Mouse (Mus musculus) frontal cortex, postnatal 25 days (tissue): ENCODE data around the gene Gast.
"Not testable (repeated sequence)": the region's sequence is repeated elsewhere in the genome, so short reads cannot be mapped to it uniquely, and the experiment has no call there.

Experiments used
- DNase-seq, 2 experiments: peaks; one replicate each; pipeline ENCODE4 v3.0.0; 2022; ENCODE audit warnings: low spot score in 2 of 2

The Gast gene

DNA sequence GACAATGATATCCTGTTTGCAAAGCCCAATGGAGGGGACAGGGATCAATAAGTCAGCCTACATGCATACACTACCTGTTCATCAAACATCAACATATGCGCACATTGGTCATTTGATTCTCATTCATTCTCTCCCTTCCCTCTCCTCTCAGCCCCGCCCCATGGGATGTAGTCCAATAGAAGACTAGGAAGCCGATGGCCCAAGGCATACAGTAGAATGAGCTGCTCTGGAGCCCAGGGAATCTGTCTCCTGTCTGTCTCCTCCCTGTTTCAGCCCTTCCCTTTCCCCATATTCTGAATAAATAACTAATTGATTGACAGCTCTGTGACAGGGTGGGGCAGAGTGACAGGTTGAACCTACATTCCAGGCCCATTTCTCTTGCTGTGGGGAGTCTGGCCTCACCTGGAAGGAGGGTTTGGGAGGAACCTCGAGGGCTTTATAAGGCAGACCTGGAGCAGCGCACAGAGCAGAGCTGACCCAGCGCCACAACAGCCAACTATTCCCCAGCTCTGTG lies at the start of gene Gast:
Gene Gast (plus strand): TSS at position 464 of the 514 bp plus-strand sequence.
- no peak for DNase-seq

DNA sequence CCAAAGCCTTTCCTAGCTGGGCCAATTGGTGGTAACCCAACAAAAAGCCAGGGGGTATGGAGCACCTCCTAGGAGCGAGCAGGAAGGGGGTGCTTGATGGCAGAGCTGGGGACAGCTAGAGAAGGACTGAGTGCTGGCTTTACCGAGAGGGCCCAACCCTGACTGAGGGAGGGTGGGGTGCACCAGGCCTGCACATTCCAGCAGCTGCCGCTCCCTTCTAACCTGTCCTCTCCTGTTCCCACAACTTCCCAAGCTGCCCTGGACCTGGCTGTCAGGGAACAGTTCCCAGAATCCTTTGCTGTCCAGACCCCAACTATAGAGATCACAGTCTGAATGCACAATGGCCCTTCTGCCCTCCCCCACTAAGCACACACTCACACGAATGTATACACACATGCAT lies 49.2 kb upstream of the Gast start:
- no peak for DNase-seq

DNA sequence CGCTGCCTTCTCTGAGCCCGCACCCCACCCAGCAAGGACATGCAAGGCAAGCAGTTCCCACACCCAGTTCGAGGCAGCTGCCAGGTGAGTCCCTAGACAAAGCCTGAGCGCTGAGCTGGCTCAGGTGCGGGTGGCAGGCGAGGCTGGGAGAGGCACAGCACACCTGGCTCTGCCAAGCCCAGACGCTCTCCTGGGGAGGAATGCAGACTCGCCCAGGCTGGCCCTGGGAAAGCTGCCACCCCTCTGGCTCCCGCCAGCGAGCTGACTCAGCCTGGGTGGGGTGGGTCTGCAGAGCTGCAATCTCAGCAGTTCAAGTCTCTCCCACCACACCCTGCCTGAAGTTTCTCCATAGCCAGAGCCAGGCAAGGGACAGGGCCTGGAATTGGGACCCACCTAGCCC lies 47.2 kb upstream of the Gast start:
- no peak for DNase-seq

DNA sequence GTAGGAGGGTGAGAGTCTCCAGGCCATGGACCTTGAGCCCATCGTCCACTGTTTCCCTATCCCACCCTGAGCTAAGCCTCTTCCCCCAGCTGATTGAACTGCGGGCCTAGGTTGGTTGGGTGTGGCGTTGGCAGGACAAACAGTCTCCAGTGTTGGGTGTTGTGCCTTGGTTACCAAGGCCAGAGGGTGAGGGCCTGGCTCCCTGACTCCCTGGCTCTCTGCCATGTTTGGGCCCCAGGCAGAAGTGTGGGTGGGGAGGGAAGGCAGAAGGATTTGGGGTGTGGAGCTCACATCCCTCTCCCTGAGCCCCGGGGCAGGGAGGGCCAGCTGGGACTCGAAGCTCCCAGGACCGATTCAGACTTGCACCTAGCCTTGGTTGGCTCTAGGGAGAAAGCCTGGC lies 45.3 kb upstream of the Gast start:
- DNase-seq = no peak

DNA sequence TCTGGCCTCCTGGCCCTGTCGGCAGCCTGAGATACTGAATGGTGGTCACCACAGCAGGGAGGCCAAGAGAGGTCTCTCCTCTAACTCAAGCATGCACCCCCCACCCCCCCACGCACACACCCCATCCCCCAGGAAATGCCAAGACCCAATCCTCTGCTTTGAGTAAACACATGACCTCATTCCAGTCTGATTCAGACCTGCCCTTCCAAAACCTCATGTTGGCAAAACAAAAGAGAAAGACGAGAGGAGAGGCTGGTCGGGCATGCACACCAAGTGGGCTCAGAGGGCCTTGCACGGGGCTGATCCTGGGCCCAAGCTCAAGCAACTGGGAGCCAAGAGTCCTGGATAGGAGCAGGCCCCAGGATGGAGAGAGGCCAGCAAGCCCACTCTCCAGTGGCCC lies 44.0 kb upstream of the Gast start:
- DNase-seq = no peak

DNA sequence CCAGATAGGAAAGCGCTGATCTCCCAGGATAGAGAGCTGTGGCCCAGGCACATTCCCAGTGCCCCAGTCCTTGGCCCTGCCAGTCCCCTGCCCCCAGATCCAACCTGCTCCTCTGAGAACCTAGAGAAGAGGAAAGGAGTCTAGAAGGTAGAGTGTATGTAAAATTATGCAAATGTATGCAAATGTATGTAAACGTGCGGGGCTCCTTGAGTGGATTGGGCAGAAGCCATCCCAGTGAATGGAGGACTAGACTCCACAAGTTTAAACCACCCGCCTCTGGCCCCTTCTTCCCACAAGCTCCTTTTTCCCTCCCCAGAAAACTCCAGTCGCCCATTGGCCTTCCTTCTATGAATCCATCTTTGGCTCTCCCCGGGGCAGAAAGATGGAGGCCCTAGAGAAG lies 41.3 kb upstream of the Gast start:
- no peak for DNase-seq

DNA sequence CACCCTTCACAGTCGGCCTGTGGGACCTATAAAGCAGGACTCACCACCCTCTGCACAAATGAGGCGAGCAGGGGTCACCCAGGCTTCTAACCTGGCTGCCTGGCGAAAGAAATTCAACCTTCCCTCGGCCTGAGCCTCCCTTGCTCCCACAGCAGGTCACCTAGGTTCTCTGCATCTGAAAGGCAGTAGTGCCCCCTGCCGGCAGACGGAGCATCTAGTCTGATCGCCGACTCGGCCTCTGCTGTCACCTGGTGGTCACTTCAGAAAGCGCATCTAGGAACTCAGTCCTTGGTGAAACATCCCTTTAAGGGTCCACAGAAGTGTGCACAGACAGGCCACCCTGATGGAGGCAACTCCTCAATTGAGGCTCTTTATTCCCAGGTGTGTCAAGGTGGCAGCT lies 38.9 kb upstream of the Gast start:
- peak; percentile 77 to 83 for DNase-seq

DNA sequence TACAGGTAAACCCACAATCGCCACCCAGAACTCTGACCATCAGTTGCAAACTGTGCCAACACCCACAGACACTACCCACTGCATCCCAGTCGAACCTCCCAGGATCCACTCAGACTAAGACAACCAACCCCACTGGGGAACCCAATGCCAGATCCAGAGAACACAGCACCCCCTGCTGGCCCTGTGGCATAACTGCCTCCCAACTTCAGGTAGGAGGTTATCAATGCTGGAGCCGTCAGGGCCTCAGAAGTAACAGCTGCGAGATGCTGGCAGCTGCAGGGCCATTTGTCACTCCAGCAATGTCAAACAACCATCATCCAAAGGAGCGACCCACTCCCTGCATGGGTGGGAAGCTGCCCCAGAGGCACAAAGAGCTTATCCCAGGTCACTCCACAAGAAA lies 36.4 kb upstream of the Gast start:
- no peak for DNase-seq

DNA sequence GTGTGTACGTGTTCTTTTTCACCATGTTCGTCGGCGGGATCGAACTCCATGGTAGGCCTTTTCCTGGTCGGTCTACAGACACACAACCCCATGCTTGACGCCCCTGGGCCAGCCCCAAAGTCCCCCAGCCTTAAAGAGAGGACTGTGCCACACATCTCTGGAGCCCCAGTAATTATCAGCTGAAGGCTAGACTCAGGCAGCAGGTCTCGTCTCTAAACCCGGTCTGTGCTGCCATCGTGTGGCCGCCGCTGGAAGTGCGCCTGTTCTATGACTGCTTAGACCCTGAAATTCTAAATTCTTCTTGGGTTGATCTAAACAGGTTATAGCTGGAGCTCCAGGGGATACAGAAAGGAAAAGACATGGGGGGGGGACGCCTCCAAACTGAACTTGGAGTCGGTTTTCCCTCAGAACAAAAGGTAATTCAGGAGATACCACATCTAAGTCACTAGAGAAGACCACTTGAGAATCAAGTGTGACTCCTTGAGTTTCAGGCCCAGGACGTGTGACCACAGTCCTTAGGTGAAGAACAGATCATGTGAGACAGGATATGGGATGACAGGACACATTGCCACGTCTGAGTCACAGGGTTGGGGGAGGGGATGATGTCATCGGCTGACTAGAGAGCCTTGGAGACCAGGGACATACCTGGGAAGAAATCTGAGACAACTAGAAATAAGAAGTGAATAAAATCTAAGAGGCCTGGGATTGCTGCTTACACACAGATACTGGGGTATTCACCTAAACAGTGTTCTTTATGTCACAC lies 35.8 kb upstream of the Gast start:
- DNase-seq = peak; percentile 79 to 84

DNA sequence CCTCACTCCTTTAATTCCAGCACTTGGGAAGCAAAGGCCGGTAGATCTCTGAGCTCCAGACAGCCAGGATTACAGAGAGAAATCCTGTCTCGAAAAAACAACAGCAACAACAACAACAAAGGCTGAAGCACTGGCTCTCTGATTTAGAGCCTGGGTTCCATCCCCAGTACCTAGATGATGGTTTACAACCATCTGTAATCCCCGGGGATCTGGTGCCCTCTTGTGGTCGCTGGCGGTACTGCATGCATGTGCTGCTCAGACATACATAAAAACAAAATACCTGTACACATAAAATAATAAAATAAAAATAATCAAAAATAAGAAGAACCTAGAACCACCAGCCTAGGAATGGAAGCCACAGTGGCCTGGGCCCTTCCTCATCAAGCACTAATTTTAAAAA lies 33.9 kb upstream of the Gast start:
- peak in 1 of 2 experiments; percentile 49 for DNase-seq

DNA sequence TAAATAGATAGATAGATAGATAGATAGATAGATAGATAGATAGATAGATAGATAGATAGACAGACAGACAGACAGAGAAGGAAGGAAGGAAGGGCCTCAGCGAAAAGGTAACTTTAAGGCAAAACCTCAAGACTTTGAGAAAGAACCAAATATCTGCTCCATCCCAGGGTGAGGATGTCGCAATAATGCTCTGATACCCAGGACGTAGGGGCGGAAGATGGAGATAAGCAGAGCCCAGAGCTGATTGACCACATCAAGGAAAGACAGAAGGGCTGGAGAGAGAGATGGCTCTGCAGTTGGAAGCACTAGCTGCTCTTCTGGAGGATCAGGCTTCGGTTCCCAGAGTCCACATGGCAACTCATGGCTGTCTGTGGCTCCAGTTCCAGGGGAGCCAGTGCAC lies 32.9 kb upstream of the Gast start:
- DNase-seq = no peak

DNA sequence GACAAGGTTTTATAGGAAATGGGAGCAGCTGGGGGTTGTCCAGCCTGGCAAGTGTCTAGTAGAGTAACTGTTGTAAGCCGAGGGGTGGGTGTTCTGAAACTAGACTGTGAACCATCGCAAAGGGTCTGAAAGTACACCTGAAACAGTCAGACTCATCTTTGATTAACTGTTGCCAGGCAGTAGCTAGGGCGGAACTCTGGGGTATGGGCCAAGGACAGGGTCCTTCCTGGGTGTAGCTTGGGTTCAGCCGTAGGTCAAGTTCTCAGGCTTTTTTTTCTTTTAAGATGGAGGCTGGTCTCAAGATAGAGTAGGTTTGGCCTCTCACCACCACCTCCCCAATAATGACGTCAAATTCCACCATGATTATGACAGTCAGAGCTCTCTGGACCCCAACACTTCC lies 26.3 kb upstream of the Gast start:
- DNase-seq = no peak

DNA sequence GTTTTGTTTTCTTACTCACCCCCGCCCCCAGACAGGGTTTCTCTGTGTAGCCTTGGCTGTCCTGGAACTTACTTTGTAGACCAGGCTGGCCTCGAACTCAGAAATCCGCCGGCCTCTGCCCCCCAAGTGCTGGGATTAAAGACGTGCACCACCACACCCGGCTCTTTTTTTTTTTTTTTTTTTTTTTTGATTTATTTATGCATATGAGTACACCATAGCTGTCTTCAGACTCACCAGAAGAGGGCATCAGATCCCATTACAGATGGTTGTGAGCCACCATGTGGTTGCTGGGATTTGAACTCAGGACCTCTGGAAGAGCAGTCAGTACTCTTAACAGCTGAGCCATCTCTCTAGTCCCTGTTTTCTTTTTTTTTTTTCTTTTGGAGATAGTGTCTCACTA lies 25.5 kb upstream of the Gast start:
- not testable (repeated sequence) for DNase-seq

DNA sequence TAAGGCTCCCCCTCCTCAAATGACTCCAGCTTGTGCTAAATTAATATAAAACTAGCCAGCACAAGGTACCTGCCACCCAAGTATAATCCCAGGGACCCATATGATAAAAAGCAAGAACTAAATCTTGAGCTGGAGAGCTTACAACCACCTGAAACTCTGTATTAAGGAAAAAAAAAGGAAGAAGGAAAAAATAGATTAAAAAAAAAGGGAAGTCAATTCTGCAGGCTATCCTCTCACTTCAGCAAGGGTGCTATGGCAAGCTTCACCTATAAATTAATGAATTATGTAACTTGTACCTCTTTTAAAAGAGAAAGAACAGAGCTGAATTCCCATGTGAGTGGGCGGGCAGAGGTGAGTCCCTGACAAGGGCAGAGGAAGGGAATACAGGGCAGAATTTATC lies 22.6 kb upstream of the Gast start:
- no peak for DNase-seq

DNA sequence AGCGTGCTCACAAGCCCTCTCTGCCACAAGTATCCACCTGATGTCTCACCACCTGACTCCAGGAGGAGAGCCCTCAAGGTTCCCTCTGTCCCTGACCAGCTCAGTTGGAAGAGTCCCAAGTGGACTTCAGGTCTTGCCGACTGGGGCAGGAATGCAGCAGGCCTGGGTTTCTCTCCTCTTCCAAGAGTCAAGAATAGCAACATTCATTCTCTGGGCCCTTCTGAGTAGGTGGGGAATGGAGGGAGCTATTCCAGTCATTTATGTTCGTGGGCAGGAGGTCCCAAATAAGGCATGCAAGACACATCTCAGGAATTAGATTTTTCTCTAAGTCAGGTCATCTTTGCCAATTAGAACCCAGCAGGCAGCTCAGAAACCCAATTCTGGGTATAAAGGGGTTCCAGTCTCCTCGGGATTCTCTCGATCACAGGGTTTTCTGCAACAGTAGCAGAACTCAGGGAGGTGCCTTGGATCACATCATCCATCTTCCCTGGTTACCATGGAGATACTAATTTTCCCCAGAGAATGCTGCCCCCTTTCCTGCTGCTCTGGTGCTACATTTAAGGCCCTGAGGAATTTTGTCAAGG lies 22.0 kb upstream of the Gast start:
- DNase-seq = no peak

DNA sequence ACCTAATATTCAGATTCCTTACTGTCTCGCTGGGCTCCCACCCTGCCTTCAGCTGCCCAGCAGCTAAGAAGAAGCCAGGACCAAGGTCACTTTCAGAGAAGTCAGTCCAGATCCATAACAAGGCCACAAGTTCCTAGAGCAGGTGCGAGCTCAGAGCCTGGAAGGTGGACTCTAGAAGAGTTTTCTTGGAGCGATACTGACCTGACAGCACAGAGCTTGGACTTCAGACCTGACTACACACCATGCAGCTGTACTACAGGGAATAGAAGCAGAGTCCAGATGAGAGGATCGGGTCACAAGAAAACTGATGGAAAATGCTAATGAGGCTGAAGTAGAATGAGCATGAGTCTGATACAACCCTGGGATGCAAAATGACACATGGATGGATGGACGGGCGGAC lies 20.8 kb upstream of the Gast start:
- no peak for DNase-seq

DNA sequence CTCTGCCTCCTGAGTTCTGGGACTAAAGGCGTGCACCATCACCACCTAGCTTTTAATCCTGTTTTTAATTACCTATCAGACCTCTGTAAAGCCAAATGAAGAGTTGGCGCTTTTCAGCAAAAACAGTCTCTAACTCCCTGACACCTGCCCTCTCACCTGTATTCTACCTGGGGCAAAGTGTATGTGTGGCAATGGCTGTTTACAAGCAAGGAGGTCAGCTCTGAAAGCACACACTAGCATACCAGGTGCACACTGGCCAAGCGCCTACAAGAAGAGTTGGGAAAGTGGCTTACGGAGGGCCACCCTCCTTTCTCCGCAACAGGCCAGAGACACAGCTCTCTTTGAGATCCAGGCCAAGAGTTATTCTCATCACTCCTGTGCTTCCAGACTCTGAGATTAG lies 18.8 kb upstream of the Gast start:
- DNase-seq = no peak

DNA sequence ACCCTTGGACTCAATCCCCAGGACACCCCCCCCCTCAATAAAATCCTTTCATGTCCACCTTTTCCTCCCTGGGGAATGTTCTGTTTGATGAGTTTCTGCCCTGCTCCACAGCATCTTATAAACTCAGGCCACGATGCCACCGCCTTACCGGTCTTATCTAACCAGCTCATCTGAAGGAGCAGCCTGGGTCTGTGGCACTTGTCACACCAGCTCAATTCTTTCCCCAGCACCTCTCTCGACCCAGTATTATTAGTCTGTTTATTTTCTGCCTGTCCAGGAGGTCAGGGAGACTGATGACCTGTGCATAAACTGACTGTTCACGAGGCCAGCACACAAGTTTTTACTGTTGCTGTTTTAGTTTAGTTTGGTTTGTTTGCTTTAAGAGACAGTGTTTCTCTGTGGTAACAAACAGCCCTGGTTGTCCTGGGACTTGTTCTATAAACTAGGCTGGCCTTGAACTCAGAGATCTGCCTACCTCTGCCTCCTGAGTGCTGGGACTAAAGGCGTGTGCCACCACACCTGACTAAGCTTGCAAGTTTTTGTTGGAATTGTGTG lies 16.3 kb upstream of the Gast start:
- no peak for DNase-seq

DNA sequence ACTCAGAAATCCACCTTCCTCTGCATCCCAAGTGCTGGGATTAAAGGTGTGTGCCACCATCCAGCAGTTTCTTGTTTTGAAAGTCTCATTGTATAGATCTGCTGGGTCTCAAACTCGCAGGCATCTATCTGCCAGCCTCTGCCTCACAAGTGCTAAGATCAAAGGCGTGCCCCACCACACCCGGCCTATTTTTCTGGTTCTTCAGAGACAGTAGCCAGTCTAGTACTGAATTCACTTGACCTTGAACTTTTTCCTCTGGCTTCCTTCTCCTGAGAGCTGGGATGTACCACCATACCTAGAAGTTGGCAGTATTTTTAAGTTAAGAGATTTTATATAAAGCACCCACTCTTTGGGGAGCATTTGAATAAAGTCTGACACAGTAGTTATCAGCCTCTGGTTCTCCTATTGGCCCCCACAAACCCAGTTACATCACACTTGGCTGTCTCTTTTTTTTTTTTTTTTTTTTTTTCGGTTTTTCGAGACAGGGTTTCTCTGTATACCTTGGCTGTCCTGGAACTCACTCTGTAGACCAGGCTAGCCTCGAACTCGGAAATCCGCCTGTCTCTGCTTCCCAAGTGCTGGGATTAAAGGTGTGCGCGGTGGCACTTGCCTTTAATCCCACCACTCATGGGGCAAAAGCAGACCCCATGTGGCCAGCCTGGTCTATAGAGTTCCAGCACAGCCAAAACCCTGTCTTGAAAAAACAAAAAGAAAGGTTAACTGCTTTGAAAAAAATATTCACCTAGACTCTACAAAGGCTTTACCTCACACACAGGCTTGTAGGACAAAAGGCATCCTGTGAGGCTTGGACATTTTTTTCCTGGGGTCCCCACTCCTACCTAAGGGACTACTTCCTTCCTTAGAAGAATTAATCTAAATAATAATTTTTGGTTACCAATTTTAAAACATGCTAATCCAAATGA lies 15.4 kb upstream of the Gast start:
- DNase-seq = no peak

DNA sequence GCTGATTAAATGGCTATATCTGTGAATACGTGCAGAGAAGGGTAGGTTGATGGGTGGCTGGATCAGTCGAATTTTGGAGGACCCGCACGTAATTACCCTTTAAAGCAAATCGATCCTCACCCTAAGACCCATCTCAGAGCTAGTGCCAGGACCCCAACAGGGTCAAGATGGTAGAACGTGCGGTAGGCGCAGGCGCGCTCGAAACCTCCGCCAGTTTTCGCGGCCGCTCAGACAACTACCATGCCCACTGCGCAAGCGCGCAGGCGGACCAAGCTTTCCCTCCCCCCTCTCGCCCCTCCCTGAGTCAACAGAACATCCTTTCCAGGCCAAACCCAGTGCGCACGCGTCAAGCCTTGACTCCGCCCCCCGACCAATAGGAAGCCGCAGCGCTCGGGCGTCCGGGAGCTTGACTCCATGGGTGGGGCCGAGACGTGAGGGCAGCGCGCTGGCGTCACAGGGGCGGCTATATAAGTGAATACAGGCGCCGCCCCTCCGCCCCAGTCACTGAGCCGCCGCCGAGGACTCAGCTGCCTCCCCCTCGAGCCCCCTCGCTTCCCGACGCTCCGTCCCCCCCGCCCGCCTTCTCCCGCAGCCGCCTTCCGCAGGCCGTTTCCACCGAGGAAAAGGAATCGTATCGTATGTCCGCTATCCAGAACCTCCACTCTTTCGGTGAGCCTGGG lies 14.6 kb upstream of the Gast start, which contains the start of gene Eif1:
Gene Eif1 (plus strand): TSS at position 394 of the 680 bp plus-strand sequence.
- DNase-seq = peak; percentile 98 to 99

DNA sequence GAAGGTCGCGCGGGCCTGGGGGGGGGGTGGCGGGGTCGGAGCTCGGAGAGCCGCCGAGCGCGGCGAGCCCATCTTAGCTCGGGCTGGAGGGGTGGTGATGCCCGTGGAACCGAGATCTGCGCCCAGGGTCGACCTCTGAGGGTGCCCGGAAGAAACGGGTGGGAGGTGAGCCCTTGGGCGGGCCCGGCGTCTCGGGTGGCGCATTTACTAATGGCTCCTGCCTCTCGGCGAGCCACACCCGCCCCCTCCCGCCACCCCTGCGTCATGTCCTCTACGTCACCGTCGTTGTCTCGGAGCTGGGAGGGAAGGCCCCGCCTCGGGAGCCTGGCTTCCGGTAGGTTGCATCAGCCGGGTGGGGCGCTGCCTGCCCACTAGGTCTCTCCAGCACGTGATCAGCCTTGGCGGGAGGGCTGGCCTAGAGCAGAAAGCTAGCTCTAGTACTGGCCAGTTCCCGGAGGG lies 14.0 kb upstream of the Gast start:
- peak; percentile 77 to 90 for DNase-seq
